ENCODE assay signal across 17 mouse cellular contexts in the genomic region with DNA sequence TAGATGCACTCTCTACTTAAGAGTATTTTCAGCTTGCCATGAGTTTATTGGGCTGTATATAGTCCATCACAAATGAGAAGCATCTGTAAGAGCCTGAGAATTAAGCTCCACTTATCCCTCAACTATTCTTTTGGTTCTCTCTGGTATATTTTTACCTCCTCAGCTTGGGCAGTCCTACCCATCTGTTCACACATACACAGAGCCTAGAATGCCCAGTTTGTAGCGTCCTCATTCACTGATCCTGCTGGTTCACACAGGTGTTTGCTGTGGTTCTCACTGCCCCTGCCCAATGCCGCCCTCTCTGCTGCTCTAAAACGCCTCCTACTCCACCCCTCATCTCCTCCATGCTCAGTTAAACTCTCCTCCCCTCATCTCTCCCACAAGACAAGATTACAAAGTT.
"Had no signal": no experiment of that assay in that cellular context is flagged by ENCODE, and none has a peak within 500 bp of the region (broad histone marks: within the 10 kb centered on the region; RNA-seq: fewer than 3 reads in every experiment).

No protein-coding gene starts in this region.

- H3K27ac ChIP-seq: neural tube, embryonic 12.5 days; neural tube, embryonic 13.5 days; neural tube, embryonic 15.5 days; stomach, embryonic 15.5 days; stomach, postnatal 0 days had no signal

- H3K27me3 ChIP-seq: neural tube, embryonic 12.5 days; neural tube, embryonic 13.5 days; neural tube, embryonic 15.5 days; stomach, embryonic 15.5 days had no signal

- H3K9ac ChIP-seq: neural tube, embryonic 12.5 days; neural tube, embryonic 13.5 days; neural tube, embryonic 15.5 days; stomach, embryonic 15.5 days had no signal

- H3K4me2 ChIP-seq: neural tube, embryonic 12.5 days; neural tube, embryonic 13.5 days; neural tube, embryonic 15.5 days; stomach, embryonic 15.5 days had no signal

- H3K36me3 ChIP-seq: neural tube, embryonic 12.5 days; neural tube, embryonic 13.5 days; neural tube, embryonic 15.5 days; stomach, embryonic 15.5 days had no signal

- DNase-seq: retina, postnatal 1 day; right cerebral cortex, adult 18-20 months; right cerebral cortex, postnatal 14 days; right cerebral cortex, postnatal 25 days; right cerebral cortex, postnatal 4 days; spleen, adult 18-20 months; thymus, adult 18-20 months; thymus, adult 2 months; thymus, postnatal 14 days; thymus, postnatal 25 days; thymus, postnatal 36 days; thymus, postnatal 4 days had no signal

- H3K9me3 ChIP-seq: neural tube, embryonic 12.5 days; neural tube, embryonic 13.5 days; neural tube, embryonic 15.5 days; stomach, embryonic 15.5 days had no signal

- H3K4me1 ChIP-seq: neural tube, embryonic 12.5 days; stomach, embryonic 15.5 days had no signal

- H3K4me3 ChIP-seq: neural tube, embryonic 12.5 days; neural tube, embryonic 13.5 days; neural tube, embryonic 15.5 days; stomach, embryonic 15.5 days had no signal
